17 mouse cellular contexts compared by ENCODE assay signal in the genomic region with DNA sequence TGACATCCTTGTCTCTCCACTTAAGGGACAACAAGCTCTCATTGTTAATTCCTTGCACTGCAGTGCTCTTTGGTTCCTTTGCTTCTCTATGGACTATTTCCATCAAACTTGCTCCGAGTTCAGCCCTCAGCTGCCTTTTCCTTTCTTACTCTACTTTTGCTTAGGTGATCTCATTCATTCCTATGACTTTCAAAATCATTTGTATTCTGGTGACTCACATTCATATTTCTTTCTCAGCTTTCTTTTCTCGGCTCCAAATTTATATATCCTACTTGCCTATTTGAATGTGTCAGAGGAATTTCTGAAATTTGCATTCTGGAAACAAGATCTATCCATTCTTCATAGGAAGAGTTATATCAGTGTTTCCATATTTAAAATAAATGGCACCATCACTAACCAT.
"Had no signal": no experiment of that assay in that cellular context is flagged by ENCODE, and none has a peak within 500 bp of the region (broad histone marks: within the 10 kb centered on the region; RNA-seq: fewer than 3 reads in every experiment).

No protein-coding gene starts in this region.

- H3K4me3 ChIP-seq: neural tube, embryonic 12.5 days; neural tube, embryonic 13.5 days; neural tube, embryonic 15.5 days; stomach, embryonic 15.5 days had no signal

- H3K27ac ChIP-seq: neural tube, embryonic 12.5 days; neural tube, embryonic 13.5 days; neural tube, embryonic 15.5 days; stomach, embryonic 15.5 days; stomach, postnatal 0 days had no signal

- H3K9ac ChIP-seq: neural tube, embryonic 12.5 days; neural tube, embryonic 13.5 days; neural tube, embryonic 15.5 days; stomach, embryonic 15.5 days had no signal

- DNase-seq: retina, postnatal 1 day; right cerebral cortex, adult 18-20 months; right cerebral cortex, postnatal 14 days; right cerebral cortex, postnatal 25 days; right cerebral cortex, postnatal 4 days; spleen, adult 18-20 months; thymus, adult 18-20 months; thymus, adult 2 months; thymus, postnatal 14 days; thymus, postnatal 25 days; thymus, postnatal 36 days; thymus, postnatal 4 days had no signal

- H3K4me1 ChIP-seq: neural tube, embryonic 12.5 days; neural tube, embryonic 13.5 days; neural tube, embryonic 15.5 days; stomach, embryonic 15.5 days had no signal

- H3K4me2 ChIP-seq: neural tube, embryonic 12.5 days; neural tube, embryonic 13.5 days; neural tube, embryonic 15.5 days; stomach, embryonic 15.5 days had no signal

- H3K27me3 ChIP-seq: neural tube, embryonic 12.5 days; neural tube, embryonic 13.5 days; neural tube, embryonic 15.5 days; stomach, embryonic 15.5 days had no signal

- H3K9me3 ChIP-seq: neural tube, embryonic 12.5 days; neural tube, embryonic 13.5 days; neural tube, embryonic 15.5 days; stomach, embryonic 15.5 days had no signal

- H3K36me3 ChIP-seq: neural tube, embryonic 12.5 days; neural tube, embryonic 13.5 days; neural tube, embryonic 15.5 days; stomach, embryonic 15.5 days had no signal
